Mouse (Mus musculus): ENCODE measurements around the gene Slc25a4. TPM values are rescaled to one million over a fixed set of nuclear protein-coding genes. Genes with fewer than 3 reads are reported as not detected.
A peak's percentile ranks its signal among the peaks of the same experiment; 100 is the strongest.
"Not testable (repeated sequence)": the region's sequence is repeated elsewhere in the genome, so short reads cannot be mapped to it uniquely, and the experiment has no call there.

Slc25a4 gene
- total RNA-seq (2022) = 100 to 1,000 TPM; 161 to 210 (median 183) TPM

DNA sequence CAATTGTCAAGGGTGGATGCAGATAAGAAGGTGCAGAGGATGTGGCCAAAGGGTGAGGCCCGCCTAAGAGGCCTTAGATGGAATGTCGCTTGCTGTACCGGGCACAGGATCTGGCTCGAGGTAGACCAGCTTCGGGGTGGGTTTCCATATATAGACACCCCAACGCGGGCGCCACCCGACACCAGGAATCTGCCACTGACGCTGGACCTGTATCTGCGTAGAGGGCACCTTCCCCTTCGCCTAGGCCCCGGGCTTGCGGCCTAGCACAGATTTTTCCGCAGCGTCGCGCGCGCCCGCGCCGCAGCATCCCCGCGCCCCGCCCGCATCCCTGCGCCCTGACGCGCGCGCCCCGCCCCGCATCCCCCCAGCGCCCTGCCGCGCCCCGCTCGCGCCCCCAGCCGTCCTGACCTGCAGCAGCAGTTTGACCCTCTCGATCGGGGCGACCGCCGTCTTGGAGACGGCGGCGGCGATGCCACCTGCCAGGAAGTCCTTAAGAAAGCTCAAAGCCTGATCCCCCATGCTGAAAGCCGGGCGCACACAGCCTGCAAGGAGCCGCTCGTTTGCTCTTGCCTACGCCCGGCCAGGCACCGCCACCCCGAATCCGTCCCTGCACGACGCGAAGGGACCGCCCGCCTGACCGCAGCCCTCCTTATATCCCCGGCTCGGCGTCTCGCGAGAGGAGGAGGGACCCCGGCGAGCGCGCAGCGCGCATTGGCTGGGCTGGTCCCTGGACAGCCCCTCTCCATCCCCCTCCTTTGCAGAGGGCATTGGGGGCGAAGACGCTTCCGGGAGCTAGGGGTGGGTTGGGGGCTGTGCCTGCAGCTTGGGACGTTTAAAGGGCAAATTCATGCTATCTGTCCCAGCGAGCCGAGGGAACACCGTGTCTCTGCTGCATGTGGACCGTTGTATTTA is at the start of gene Slc25a4:
Gene Slc25a4 (minus strand): TSS at position 881 of the 912 bp plus-strand sequence.
- peak; percentile 94 for DNase-seq

DNA sequence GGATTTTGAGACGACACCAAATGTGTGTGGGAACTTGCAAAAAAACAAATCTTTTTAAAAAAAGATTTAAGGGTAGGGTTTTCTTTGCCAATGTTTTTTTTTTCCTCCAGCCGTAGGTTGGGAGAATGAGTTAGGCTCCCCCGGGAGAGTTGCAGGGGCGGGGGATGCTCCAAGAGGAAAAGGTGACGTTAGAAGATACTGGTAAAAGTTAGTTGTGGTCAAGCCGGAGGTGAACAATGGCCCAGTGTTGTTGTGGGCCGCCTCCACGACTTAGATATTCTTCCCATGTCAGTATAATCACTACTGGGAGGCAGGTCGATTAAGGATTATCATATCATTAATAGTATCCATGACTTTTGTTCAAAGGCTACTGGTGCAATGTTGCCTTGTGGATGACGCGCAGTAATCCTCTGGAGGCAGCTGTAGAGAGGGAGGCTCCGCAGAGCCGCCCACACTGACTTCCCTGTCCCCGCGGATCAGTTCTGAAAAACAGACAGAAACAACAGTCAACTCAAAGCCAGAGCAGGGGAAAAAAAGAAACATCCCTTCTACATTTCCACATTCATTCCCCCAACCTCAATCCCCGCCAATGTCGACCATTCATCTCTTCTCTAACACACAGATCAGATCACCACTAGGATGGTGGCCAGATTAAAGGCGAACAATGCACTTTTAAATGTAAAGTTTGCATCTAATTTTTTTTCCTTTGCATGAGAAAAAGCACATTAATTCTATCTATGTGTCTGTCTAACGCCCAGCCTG is 47.0 kb upstream of the Slc25a4 start:
- no peak for DNase-seq

DNA sequence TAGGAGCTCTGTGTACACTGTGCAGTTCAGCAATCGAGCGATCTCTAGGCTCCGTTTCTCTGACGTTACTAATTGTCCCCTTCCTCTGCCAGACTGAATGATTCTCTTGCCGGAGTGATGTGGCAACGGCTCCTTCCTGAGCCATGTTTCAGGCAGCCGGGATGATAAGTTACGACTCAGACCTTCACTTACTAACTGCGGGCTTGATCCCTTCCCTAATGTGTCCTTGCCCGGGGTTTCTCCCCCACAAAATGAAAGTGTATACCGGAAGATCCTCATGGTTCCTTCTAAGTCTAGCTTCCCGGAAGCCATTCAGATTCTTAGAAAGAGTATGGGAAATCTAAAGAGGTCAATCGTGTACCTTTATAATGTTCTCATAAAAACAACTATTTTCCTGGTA is 41.4 kb upstream of the Slc25a4 start:
- peak; percentile 7 for DNase-seq

DNA sequence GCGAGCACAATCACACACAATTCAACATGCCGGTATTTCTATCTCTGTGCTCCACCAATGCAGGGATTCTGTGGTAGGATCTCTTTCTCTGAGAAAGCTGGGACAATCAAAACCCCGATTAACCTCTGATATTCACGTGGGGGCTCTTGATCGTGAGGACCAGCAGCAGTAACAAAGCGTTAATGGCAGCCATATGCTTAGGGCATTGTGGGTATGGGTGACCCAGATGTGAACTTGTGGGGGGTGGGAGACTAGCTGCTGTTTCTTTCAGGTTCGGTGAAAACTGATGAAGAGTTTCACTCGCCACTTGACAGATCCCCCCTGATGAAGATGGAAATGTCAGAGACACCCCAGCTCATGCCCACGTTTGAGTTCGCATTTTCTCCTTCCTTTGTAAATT is 40.5 kb upstream of the Slc25a4 start:
- DNase-seq = no peak

DNA sequence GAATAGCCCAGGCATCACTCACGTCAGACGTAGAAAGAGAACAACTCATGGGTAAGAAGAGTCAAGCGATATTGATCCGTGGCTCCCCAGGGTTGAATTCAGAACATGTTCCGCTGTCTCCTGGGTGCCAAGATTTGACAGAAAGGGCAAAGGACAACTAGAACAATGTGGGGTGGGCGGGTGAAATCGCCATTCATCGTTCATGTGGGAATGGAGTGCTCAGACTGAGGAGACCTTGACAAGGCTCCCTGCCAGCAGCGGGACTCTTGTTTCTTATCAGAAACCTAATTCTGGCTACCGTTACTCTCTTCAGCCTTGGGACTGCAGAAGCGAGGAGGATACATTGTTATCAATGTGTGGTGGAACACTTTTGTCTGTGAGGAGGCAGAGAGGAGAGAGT is 35.3 kb upstream of the Slc25a4 start:
- peak; percentile 13 for DNase-seq

DNA sequence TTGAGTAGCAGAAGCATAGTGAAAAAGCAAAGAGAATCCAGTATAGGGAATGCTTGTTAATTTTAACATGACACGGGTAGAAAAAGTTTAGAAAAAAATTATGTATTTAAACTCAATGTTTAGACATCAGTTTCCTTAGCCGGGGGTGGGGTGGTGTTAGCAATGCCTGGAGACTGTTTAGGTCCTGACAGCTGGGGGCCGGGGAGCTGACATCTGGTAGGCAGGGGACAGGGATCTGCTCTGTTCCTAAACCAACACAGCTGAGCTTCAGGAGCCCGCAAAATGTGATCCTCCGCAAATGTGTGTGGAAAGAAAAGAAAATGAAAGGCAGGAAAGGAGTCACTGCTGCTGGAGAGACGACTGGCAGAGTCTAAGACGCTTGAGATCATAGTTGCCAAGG is 31.9 kb upstream of the Slc25a4 start:
- DNase-seq = no peak

DNA sequence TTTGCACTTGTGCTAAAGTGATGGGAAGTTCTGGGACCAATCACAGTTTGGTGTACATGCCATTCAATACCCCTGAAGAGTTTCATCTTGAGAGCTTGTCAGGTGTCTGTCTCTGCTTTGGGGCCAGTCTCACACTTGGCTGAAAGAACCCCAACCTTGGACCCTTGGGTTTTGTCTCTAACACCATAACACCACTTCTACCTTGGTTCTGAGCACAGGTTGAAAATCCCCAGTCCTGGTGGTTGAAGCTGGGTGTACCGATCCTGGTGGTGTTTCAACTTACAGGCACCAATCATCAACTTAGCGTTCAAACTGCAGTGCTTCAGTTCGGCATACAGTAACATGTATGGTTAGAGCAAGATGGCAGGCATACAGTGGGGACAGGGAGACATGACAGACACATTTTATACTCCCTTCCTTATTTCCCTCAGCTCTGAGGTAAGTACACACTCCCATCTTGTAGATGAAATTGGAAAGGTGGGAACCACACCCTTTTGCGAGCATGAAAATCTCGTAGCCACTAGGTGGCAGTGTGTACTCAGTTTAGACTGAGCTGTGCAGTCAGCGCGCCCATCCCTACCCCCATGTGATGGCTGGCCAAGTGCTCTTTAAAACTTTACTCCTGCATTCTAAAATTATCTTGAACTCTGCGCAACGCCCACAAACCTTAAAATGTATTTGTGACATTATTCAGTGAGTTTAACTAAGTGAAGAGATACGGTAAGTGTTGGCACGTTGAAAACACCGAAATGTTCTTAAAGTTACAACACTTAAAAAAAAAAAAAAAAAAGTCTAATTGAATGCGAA is 30.7 kb upstream of the Slc25a4 start:
- DNase-seq = peak; percentile 38

DNA sequence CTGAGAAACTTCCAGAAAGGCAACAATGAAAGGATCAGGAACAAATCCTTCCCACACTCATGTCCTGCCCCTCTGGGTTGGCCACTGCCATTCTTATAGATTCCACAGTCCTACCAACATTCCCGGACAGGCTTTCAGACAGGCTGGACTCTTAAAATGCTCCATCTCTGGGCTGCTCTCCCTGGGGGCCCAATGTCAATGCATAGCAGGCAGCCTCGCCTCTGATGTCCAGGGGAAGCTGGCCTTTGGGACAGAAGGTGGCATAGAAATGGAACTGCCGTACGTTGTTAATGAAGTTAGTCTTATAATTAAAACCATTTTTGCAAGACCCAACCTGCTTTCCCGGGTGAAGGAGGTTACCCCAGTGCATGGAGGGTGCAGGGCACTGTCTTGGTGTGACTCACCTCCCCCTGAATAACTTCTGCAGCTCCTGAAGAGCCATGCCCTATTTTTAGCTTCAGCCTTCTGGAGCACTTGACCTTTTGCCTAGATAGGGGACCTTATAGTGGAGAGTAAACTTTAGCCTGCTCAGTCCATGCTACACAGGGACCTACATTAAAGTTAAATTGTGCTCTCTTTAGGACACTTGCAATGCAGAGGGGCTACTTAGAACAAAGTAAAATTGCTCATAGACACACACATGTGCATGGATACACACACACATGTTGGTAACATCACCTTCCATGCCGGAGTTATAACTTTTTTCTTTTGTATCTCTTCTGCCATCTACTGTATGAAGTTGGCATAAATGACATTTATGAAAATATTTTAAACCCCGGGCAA is 25.5 kb upstream of the Slc25a4 start:
- DNase-seq = no peak

DNA sequence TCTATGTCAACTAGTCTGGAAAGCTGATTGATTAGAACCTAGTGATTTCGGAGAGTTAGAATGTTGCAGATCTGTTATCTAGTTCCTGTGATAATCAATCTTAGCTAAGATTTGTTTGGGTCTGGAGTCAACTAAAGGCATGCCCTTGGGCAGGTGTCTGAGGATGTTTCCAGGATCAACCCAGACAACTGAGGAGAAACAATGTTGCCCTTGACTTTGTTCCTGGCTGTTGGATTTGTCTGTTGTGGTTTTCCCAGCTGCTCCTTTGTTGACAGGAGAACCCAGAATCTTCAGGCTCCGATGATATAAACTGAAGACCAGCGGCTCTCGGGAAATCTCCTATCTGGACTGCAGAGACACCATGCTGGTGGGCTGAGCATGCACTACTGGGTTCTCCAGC is 23.7 kb upstream of the Slc25a4 start:
- DNase-seq = no peak

DNA sequence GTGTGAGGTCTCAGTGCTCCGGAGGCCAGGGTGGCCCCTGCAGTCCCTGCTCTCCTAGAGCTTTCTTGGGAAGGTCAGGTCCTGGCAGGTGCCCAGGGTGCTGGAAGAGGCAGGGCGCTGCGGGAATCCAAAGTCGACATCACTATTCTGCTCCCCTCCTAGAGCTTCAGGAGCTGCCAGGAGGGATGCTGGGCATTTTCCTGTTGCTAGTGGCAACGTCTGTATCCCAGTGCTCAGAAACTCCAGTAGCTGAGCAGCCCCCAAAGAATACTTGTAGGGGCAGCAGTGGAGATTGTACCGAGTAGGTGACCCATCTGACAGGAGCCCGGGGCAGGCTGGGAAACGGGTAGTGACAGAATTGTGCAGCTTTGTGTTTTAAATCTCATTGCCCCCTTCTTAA is 21.7 kb upstream of the Slc25a4 start:
- no peak for DNase-seq

DNA sequence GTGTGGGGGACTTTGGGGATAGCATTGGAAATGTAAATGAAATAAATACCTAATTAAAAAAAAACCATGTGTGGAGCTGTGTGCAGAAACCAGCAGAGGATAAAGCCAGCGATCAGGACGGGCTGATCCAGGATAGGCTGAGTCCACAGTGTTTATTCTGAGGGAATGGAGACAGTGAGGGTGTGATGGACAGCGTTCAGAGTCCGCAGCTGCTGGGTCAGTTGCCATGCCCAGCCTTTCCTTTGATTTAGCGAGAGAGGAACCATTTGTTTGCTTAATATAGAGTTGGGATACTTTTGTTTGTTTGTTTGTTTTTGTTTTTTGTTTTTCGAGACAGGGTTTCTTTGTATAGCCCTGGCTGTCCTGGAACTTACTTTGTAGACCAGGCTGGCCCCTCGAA is 20.9 kb upstream of the Slc25a4 start:
- not testable (repeated sequence) for DNase-seq

DNA sequence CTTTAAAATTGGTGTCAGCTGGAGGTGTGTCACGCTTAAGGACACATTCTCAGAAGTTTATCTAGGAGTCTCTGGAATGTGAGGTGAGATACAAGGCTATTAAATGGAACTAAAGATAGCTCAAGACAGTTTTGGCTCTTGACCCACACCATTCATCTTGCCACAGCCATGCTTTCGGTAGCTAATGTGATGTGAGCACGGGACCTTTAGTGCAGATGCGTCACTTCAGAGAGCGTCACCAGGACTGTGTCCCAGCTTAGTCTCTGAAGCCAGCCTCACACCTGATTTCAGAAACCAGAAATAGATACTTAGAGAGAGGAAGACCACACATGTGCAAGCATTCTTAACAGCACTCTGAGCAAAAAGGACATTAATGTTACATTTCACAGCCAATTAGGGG is 15.5 kb upstream of the Slc25a4 start:
- no peak for DNase-seq

DNA sequence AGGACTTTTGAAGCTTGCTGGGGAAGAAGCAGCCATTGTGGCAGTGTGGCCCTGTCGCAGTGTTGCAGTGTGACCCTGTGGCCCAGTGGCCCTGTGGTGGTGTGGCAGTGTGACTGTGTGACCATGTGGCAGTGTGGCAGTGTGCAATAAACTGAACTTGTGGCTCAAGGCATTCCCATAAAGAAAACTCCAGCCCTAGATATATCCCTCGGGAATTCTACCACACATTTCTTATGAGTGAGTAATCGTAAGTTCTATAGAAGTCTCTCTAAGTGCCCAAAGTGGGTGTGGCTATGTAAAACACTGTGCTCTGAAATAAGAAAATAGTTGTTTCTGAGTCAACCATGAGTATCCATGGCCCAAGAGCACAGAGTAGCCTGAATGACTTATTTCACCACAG is 14.4 kb upstream of the Slc25a4 start:
- DNase-seq = no peak

DNA sequence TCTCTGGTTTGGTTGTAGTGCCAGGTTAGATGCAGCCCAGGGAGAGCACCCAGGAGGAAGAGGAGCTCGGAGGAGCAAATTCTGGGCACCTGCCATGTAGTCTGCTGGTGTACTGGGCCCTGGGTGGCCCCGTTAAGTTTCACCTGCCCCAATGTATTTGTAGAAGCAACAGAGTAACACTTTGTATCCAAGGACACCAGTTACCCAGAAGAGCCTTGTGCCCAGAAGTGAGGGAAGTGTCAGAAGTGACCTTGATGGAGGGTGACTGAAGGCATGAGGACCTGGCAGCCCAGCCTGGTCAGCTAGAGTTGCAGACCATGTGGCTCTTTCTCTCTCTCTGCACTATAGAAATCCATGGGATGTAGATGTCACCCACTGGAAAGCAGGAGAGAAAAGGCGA is 9.5 kb upstream of the Slc25a4 start:
- no peak for DNase-seq

DNA sequence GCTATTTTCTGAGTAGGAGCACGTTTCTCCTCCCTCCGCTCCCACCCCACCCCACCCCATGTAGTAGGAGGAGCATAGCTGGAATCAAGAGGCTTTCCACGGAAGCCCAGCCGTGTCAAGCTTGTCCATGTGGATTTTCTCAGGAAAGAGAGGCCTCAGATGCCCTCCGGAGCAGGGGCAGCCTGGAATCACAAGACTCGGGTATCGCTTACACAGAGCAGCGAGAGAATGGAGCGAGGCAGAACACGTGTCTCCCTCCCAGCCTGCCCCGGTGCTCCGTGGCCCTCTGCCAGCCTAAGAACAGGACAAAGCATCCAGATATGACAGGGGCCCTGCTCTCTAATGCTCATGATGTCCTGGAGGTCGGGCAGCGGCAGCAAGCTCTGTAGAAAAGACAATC is 5.8 kb upstream of the Slc25a4 start:
- peak; percentile 45 for DNase-seq

DNA sequence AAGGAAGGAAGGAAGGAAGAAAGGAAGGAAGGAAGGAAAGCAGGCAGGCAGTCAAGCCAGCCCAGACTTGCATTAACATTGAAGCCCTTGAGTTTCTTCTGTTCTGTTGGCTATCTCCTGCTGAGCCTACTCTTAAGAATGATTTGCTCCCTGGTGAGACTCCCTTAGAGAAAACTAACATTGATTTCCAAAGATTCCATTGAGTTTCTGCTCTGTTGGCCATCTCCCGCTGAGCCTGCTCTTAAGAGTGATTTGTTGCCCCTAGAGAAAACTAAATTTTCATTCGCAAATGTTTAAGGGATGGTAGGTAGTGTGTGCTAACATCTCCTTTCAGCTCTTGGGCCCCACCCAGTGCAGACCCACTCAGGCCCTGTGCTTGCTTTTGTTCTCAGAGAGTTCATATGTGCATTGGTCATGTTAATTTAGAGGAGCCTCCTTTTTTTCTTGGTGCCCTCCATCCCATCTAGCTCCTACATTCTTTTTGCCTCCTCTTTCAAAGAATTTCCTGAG is 2.9 kb upstream of the Slc25a4 start:
- DNase-seq = no peak

DNA sequence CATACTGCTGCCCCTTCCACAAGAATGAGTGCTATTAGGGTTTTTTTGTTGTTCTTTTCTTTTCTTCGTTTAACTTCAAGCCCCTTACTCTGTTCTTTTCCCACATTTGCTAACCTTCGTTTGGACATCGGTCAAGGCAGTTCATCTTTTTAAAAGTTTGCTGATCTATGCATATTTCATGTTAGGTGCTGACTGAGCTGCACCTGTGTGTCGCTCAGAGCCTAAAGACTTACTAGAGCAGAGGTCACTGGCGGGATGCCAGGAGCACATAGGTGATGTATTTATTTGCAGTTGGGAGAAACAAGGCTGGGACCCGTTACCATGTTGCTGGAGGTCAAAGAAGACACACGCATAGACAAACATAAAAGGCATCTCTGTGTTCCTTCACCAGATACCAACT is 1.1 kb upstream of the Slc25a4 start:
- no peak for DNase-seq

DNA sequence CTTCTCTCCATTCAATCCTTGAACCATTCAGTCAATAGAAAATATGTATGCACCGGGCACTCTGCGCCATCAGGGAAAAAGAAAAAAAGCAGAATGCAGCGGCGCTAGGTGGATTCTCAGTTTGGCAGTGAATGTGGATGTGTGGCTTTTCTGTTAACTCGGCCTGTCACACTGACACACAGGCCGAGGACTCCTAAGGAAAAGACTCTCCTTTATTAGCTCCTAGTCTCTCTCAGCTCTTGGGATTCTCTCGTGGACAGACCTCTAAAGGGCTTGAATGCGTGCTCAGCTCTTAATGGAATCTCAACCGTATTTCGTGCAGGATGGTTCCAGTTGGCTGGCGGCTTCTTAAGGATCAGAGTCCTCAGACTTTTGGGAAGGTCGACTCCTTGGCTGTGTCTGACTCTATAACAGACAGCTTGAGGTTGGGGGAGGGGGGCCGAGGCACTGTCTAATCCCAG is 557 bp upstream of the Slc25a4 start:
- peak; percentile 11 for DNase-seq

DNA sequence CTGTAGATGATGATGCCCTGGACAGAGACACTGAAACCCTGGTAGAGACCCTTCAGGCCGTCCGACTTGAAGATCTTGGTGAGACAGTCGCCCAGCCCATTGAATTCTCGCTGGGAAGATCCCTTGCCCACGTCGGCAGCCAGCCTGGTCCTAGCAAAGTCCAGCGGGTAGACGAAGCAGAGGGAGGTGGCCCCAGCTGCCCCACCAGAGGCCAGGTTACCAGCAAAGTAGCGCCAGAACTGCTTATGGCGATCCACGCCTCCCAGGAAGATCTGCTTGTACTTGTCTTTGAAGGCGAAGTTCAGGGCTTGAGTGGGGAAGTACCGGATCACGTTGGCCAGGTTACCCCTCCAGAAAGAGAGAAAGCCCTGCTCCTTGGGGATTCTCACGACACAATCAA is 2.0 kb downstream of the Slc25a4 start:
- no peak for DNase-seq

DNA sequence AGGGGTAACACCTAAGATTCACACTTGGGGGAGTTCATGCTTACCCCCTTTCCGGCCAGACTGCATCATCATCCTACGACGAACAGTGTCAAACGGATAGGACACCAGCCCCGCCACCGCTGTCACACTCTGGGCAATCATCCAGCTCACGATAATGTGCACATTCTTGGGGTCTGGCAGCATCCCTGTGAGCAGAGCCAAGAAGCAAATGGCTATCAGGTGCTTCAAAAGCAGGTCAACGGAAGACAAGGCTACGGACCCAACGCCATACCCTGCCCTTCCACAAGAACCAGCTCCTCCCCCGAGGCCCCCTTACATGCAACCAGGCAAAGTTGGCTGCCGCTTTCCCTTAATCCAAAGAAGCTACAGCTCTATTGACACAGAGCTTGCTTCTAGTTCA is 2.7 kb downstream of the Slc25a4 start:
- DNase-seq = no peak

DNA sequence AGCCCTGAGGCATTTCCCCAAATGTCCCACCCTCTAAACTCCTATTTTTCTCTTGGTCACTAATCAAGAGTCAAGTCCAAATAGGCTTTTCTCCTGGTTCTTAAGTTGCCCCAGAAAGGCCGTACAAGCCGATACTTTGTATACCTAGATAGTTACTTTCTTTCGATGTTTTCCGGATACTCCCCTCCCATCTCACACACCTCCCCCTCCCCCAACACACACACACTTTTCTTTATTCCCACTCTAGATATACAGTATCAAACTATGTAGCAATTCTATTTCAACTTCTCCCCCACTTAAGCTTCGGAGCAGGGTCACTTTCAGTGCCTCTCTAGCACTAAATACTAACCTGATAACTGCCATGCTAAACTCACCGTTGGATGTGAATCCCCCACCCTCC is 5.0 kb downstream of the Slc25a4 start:
- no peak for DNase-seq
